Mouse (Mus musculus) spleen, adult 18-20 months (tissue): ENCODE results near the gene Slc16a10.

ENCODE experiments used
- DNase-seq, 2 experiments: peaks; one replicate each; pipeline ENCODE4 v3.0.0; 2022; ENCODE audit warnings: mixed read lengths in 2 of 2

The Slc16a10 gene

DNA sequence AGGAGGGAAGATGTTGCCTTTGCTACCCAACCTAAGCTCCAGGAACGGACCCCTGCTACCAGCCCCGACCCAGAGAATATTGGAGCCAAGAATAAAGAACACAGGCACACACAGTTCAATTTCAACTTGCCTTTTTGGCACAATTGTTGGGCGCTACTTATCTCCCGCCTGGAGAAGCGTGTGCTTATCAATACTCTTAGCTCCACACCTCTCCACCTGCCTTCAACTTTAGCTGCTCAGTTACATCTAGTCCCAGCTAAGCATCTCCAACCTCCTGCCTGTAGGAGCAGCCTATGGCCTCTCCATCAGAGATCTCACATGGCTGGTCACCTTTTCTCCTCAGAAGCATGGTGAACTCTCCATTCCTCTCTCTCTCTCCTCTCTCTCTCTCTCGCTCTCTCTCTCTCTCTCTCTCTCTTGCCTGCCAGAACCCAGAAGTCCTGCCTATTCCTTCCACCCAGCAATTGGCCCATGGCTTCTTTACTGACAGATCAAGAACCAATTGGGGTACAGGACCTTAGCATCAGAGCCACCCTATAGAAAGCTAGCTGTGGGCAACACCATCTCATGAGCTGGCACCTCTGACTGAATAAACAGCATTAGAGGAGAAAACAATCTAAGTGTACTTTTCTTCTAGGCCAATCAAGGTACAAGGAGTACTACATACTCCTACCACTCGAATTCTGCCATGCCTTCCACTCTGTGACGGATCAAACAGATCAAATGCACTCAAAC is 5.4 kb upstream of the Slc16a10 start:
- no peak for DNase-seq

GRCm38 (mm10) chr10:40146451-40146850 is 4.4 kb upstream of the Slc16a10 start:
- DNase-seq = no peak

DNA sequence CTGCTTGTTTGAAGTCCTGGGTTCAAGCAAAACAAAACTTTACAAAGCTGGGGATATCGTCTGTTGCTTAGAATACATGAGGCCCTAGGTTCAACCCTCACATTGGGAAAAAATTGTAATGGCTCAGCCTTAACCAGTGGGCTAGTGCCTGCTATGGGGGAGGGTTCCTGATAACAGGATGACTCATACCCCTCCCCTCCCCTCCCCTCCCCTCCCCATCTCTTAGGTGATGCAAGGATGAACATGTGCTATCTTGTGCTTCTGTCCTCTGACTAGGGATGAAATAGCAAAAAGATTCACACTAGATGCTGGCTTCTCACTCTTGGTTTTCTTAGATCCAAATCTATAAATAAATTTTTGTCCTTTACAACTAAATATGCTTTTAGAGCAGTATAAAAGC is 2.8 kb upstream of the Slc16a10 start:
- no peak for DNase-seq

DNA sequence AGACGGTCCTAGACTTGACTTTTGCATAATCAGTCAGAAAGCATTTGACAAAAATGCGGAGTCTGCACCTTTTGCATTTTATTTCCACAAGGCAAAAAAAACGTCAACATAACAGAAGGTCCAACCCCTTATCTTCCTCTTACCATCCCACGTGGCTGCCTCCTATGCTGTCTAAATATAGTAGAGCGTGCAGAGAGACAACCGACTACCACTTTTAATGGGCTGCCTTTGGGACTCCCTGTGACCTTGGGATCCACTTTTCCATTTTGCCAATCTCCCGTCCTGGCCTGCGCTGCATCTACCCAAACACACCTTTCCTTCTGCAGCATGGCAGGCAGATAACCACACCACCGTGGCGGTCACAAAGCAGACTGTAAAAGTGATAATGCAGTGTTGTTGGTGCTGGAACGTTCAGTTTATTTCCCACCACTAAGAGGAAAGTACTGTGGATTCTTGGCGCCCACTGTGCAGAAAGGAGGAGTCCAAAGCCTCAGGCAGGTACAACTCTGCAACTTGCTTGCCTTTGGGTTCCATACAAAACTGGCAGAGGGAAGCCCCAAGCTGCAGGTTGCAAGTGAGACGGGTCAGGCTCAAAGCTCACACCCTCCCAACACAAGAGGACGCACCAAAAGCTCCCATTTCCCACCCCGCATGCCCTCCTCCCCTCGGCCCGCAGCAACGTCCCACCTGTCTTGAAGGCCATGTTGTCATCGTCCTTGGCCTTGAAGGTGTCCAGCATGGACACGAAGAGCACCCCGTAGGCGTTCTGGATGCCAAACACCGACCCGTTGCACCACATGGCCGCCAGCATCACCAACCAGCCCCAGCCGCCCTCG is 824 bp downstream of the Slc16a10 start:
- DNase-seq = peak in 1 of 2 experiments; percentile 19

DNA sequence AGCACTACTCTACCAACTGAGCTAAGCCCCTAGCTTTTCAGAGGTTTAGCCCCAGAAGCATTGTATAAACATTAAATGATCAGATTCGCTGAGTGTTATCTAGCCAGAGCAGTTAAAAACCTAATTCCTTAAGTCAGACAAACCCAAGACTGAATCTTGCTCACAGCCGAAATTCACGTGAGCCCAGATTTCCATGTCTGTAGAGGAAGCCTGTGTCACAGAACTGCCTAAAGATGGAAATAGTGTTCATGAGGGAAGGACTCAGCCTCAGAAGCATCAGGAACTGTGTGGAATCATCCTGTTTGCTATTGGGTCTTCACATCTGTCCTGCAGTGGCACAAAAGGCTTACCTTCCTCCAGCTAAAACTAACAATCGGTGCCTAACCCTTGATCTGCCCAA is 2.4 kb downstream of the Slc16a10 start:
- no peak for DNase-seq

- DNase-seq = no peak
Observed at GRCm38 (mm10) chr10:40135807-40136778, 6.0 kb downstream of the Slc16a10 start.

GRCm38 (mm10) chr10:40134906-40135305 is 7.2 kb downstream of the Slc16a10 start:
- no peak for DNase-seq

DNA sequence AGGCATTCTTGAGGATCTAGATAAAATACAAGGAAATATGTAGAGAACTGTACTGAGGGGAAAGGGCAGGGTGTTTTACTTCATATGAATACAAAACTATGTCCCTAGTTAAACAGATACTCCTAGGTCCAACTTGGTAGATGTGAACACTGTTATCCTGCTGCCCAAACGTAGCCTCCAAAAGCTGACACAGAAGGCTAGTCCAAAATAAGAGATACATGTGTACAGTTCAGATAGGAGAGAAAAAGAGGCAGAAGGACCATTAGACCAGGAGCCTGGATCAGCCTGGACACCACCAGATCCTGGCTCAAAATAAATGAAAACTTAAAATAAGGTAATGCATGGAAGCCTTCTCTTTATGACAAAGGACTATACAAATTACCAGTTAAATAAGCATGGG is 8.4 kb downstream of the Slc16a10 start:
- no peak for DNase-seq

GRCm38 (mm10) chr10:40131690-40132418 is 10.2 kb downstream of the Slc16a10 start:
- no peak for DNase-seq

DNA sequence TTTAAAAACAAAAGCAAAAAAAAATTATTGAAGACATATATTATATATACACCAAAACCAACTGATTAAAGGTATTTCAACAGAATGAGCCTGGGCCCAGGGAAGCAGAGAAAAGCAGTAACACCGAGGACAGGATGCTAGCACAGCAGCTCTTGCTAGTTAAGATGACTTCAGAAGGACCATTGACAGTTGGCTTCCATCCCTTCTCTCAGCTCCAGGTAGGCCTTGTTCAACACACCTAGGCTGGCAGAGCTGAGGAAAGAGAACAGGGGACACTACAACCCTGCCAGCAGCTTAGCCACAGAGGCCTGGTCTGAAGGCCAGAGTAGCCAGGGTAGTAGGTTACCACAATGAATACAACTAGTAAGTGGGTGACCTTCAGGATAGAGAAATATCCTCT is 11.9 kb downstream of the Slc16a10 start:
- DNase-seq = no peak

DNA sequence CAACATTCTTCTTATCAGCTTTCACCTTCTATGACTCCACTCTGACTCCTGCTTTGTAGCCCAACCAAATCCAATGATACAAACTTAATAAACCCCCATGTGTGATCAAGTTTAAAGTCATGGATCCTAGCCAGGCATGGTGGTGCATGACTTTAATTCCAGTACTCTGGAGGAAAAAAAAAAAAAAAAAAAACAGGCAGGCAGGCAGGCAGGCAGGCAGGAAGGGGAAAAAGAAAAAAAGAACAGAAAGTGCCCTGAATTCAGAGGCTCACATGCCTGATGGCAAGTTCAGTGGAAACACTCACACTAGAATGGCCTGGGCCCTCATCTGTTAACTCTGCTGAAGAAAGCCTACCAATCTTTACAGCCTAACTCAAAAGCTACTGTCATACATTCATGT is 12.9 kb downstream of the Slc16a10 start:
- no peak for DNase-seq

DNA sequence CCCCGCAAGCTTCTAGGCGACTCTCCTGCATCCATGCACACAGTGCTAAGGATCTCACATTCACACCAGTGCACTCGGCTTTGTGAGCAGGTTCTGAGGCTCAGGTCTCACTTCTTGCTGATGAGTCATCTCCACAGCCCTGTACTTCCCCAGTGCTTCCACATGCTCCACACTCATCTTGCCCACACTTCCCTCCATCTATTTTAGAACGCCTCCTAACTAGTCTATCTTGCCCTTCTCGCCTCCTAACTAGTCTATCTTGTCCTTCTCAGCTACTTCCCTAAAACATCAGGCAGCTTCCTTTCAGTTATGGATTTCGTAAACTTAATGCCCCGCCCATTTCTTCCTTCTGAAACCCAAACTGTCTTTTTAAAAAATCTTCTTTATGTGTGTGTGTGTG is 13.6 kb downstream of the Slc16a10 start:
- no peak for DNase-seq

- DNase-seq = no peak
Observed at GRCm38 (mm10) chr10:40125200-40125599, 16.9 kb downstream of the Slc16a10 start.

GRCm38 (mm10) chr10:40124570-40124969 is 17.5 kb downstream of the Slc16a10 start:
- no peak for DNase-seq

- no peak for DNase-seq
Observed at GRCm38 (mm10) chr10:40124096-40124495, 18.0 kb downstream of the Slc16a10 start.

GRCm38 (mm10) chr10:40119466-40119865 is 22.6 kb downstream of the Slc16a10 start:
- no peak for DNase-seq

DNA sequence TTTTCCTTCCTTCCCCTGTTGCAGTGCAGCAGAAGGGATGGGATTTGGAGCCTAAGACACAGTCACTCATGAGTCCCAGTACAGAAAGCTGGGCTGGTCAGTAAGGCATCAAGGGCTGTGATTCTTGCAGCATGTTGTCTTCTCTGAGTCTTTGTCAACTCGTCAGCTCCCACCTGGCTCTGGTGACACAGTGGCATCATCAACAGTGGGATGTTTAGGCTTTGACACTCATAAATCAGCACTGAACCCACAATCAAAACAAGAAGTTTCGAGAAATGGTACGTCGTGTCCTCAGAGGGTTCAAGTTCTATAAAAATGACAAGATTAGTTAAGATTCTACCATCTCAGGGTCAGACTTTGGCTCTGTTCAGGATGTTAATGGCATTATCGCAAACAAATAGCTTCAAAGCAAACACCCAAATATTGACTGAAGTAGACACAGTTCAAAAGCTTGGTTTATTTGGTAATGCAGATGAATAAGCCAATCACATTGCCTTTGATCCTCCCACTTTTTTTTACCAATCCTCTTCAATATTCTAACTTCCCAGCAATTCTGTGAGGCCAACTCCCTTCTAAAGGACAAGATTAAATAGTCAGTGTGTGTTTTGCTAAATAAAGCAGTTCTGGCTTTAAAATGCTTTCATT is 23.2 kb downstream of the Slc16a10 start:
- DNase-seq = no peak

DNA sequence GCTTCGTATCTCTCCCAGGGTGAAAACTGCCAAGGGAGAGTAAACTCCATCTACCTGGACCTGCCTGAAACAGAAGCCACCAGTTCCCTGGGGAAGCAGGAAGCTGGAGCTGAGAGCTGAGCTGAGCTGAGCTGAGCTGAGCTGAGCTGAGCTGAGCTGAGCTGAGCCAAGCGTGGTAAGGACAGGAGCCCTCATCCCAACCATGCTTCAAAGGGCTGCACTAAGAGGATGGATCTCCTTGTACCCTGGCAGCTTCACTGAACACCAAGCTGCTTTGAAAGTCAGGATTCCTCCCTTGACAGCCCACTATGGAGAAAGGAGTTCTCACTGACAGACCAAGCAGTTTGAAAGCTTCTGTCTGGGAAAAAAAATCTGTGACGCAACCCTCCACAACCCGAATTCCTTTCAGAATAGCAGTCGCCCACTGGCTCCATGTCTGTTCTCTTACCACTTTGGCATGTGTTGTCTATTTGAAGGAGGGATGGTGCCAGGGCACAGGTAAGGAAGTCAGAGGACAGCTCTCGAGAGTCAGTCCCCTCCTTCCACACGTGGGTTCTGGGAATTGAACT is 28.5 kb downstream of the Slc16a10 start:
- DNase-seq = no peak

- no peak for DNase-seq
Observed at GRCm38 (mm10) chr10:40112256-40112655, 29.8 kb downstream of the Slc16a10 start.

DNA sequence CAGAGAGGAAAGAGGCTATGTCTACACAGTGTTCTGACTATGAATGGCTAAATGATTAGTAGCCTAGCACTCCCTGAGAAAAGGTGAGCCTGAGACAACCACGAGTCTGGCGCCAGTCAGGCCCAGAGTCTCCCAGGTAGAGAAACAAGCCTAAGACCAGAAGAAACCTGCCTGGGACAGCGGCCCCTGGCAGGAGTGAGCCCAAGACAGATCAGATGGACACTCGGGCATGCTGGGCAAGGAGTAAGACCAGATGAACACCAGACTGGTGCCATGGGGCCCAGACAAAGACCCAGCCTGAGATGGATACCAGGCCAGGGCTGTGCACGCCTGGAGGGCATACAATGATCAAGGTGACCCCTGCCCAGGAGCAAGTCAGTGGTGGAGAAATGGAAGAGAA is 32.5 kb downstream of the Slc16a10 start:
- no peak for DNase-seq

DNA sequence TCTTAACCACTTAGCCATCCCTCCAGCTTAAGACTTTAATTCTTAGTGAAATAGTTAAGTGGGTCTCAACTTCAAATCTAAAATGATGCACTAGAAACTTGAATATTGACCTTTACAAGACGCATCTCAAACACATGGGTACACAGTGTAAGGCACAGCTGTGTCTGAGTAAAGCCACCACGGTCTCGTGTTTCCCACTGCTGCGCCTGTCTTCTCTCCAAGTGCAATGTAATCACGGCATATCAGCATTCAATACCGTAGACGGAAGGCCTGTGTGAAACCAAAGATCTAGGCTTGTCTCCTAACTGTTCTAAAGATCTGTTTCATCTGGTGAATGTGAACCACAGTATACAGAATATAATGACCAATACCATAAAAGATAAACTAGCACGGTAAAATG is 33.1 kb downstream of the Slc16a10 start:
- no peak for DNase-seq
